Mouse (Mus musculus) c-Kit-positive CD71-negative TER-119-negative erythroid progenitor cells, embryonic 14.5 days (primary cell): Measurements from ENCODE around the gene Slc12a6.

Experiments
- DNase-seq: peaks from one replicate; pipeline ENCODE4 v3.0.0-alpha.2; 2013; ENCODE audit warnings: low read depth

Slc12a6 gene

DNA sequence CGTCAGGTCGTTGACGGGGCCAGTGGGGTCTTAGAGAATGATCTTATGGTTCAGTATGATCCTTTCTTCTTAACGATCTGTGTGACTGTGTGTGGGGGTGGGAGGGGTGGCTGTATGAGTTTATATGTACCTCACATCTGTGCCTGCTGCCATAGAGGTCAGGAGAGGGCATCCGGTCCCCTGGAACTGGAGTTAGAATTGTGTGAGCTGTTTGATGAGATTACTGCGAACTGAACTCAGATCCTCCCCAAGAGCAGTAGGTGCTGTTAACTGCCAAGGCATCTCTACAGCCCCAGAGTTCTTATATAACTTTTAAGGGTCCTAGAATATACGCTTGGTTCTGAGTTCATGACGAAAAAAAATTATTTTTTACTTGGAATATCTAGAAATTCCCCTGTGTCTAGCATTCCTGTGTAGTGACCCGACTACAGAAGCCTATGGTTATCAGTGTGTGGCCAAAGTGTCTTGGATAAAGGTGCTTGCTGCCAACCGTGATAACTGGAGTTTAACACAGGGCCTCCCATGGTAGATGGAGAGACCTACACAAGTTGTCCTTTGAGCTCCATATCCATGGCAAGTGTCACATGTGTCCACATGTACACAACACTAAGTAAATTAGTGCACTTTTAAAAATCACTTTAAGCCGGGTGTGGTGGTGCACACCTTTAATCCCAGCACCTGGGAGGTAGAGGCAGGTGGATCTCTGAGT, 62.6 kb downstream of the Slc12a6 start:
- no peak for DNase-seq

DNA sequence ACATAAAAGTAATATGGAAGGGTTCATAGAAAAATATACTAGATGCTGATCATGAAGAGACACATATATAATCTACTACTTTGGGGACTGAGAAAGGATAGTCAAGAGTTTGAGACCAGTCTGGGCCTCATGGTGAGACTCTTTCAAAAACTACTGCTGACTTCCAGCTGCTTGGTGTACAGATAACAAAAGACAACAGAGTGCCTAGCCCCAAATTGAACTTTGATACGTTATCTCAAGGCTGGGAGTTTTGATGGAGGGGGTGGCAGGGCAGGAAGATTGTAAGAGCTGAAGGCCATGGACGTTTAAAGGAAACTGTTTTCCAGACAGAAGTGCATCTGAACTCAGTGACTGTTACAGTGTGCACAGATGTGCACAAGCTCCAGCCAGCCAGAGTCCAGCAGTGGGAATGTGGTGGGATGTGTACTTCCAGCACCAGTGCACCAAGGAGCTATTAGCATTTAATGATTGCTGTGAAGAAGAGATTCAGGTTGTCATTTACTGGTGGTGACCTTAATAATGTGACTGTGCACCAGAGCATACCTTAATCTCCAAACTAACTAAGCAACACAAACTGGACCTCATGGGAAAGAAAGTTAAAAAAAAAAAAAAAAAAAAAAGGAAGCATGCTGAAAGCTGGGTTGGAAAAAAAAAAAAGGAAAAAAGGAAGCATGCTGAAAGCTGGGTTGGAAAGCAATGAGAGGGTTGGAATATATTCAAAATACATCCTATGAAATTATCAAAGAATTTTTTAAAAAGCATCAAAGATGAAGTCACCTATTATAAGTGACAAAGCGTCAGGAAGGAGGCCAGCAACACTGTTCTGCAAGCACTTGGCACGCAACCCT, 66.7 kb downstream of the Slc12a6 start:
- DNase-seq, result no peak

DNA sequence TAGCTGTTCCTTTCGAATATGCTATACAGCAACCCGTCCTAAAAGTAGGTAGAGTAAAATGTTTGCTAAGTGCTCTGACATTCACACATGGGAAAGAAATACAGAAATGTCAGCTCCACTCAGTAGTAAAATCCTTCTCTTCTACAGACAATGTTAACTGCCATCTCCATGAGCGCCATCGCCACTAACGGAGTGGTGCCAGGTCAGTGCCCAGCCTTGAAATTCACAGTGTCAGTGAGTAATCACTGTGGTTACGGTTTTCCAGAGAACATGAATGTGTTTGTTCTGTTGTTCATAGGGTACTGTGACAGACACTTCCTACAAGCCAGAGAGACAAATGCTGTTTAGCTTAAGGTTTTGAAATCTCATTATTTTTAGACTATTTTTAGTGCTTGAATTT, 71.6 kb downstream of the Slc12a6 start:
- no peak for DNase-seq

DNA sequence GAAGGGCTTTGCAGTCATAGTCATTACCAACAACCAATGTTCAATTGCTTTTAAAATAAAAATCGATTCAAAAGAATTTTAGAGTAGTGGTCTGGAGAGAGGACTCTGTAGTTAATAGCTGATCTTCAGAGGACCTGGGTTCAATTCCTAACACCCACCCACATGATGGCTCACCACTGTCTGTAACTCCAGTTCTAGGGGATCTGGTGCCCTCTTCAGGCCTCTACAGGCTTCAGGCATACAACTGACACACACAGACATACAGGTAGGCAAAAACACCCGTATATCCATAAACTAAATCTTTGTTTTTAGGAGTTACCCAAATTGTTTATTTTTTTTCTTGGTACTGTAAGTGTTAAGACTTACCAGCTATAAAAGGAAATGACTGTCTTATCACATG, 74.1 kb downstream of the Slc12a6 start:
- DNase-seq, result no peak

DNA sequence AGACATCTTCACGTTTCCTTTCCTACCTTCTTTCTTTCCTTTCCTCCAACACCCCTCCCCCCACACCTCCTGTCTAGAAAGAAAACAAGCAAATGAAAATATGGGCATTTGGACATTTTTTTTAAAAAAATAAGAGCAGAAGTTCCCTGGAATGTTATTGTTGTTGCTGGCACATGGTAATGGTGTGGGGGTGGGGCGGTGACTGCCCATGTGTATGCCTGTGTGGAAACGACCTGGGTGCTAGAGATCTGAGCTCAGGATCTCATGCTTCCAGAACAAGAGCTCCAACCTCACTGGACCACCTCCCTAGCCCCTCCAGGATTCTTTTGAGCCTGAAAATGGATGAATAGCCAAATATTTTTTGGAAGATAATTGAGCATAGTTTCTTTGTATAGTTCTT, 75.5 kb downstream of the Slc12a6 start:
- DNase-seq, result no peak

DNA sequence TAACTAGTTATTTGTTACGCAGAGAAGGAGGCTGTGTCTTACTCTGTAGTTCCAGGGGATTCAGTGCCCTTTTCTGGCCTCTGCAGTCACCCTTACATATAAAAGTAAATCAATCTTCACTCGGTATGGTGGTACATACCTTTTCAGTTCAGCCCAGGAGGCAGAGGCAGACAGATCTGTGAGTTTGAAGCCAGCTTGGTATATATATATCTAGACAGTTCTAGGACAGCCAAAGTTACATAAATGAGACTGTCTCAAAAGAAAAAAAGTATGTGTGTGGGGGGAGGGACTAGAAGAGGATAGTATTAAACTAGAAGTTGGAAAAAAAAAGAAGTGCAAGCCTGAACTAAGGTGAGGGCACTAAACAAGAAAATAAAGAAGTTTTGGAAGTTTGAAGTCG, 82.6 kb downstream of the Slc12a6 start:
- DNase-seq, result no peak

DNA sequence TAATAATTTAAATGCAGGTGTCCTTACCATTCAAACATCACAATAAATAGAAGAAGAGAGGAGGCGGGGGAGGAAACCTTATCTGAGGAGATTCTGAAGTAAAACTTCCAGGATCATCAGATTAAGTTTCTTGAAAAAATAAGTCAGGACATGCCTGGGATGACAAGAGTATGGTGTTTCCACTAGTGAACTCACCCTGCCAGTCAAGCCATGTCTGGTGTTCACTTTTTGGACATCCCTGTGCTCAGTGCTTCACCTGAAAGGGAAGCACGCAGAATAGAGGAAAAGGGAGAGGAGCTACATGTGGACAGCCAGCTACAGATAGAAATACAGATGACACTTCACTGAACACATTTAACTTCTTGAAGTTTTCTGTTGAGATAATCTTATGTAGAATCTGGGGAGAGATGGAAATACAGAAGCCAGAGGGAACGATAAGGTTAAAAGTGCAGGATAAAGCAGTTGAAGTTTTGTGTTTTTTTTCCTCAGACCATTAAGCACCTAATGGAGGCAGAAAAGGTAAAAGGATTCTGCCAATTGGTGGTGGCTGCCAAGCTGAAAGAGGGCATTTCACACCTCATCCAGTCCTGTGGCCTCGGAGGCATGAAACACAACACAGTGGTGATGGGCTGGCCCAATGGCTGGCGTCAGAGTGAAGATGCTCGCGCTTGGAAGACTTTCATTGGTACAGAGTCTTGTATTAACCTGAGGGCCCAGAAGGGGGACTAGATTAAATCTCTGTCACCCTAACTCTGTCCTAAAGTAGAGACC, 88.2 kb downstream of the Slc12a6 start:
- DNase-seq, result no peak

DNA sequence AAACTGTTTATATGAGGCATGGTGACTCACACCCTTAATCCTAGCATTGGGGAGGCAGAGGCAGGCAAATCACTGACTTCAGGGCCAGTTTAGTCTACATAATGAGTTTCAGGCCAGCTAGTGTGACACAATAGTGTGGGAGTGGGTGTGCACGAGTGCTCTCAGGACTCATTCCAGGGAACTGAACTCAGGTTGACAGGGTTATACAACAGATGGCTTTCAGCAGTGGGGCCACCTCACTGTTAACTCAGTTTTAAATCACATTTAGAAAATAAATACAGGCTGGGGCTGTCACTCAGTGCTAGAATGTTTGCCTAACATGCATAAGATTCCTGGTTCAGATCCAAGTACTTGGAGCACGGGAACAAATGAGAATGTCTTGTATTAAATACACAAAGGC, 94.0 kb downstream of the Slc12a6 start:
- no peak for DNase-seq

DNA sequence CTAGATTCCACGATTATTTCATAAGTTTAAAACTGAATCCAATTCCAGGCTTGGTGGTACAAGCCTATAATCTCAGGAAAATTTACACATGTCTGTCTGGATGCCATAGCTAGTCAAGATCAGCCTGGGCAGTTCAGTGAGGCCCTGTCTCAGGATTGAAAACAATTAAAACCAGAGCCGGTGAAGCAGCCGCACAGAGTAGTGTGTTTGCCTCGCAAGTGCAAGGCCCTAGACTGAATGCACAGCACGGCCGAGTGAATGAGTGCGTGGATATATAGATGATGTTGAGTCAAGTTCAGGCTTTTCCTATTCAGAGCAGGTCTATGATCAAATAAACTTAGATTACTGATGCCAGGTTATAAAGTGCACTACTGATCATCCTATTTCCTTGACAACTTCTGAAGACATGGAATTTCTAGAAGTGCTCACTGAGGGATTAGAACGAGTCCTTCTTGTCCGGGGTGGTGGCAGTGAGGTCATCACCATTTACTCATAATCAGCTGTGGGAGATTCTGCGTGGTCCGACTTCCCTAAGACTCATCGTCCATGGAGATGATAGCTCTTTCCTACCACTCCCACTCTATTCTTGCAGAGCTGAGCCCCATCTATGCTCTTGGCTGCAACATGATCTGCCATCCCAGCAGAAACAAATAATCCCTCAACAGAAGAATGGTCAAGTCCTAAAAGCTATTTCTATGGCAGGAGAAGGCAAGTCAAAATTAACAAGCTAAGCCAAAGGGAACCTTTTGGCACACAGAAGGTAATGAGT, 94.6 kb downstream of the Slc12a6 start:
- DNase-seq, result no peak

DNA sequence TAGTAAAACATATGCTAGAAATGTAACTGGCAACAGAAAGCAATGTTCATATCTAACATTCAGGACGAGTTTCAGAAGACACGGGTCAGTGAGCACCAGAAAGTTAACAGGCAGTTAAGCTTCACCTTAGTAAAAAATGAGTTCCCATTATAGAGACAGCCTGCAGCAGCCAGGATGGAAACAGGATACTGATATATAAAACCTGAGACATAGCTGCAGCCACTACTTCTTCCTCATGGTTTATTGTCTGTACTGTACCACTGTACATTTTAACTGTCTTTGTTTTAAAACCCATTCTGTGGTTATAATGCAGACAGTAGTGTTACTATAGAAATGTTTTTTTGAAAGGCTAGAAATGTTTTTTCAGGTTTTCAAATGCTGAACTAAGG, 95.2 kb downstream of the Slc12a6 start:
- no peak for DNase-seq

DNA sequence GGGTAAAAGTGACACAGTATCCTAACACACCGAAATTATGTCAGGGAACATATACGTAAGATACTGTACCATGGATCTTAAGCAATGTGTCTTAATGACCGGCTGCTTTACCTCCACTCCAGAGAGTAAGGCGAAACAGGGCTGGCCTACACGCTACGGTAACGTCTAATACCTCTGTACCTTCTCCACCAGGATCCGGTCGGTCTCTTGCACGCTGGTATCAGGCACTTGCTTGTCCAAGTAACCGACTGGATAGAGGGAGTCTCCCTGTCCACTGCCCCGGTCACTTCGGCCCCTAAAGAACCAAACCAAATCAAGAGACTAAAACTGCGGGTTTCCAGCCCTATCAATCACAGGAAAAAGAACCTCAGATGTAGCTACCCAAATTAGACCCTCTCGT, 101.6 kb downstream of the Slc12a6 start:
- no peak for DNase-seq

DNA sequence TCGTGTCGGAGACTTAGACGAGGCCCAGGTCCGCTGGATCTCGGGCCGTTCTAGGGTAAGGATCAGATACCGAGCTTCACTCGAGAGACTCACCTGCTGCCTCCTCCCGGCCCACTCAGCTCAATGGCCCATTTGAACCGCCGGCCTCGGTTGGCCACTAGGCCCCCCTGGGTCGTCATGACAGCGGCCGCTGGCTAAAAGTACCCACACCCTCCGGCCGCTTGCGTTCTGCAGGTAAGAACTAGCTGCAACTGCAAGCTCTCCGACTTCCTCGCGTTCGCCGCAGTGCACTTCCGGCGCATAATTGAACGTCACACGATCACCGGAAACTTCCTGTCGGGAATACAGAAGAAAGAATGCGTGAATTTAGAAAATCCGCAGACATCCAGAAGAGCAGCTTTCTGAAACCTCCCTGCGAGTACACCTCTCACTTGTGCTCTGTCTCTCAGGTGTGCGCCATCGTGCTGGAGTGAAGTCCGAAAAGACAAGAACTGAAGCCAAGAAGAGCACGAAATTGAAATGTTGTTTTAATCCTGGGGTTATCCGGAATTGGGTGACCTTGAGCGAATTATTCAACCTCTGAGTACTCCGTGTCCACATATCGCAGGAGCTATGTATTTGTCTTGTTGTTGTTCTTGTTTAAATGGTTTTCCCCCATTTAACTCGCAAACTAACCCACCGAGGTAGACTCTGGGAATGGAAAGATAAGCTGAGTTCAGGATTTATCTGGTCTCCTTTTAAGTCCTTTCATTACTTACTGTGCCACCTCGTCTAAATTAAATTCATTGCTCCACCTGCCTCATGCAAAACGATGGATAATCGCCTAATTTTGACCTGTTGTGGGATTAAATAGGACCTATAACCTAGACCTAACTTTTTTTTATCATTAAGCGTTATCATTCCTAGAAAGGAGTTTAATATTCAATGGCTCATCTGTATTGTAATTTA, 102.4 kb downstream of the Slc12a6 start, which contains the start of gene Emc4:
TSS of gene Emc4 (minus strand) at position 302 of the 948 bp plus-strand sequence.
- peak; percentile 89 for DNase-seq

DNA sequence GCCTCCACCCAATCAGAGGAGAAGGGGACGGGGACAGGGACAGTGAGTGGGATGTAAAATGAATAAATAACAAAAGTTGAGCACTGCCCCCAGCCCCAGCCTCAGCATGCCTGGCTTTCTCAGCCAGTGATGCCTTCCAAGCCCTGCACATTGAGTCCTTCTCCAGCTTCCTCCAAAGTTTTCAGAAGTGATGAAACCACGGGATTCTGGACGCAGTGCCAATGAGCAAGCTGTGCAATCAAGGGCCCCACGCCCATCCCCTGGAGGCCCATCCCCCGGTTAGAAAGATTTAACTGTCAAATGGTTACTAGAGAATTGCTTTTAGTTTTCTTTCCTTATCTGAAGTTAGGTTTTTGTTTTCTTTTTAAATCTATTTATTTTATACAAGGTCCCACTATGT, 104.3 kb downstream of the Slc12a6 start:
- DNase-seq, result no peak

DNA sequence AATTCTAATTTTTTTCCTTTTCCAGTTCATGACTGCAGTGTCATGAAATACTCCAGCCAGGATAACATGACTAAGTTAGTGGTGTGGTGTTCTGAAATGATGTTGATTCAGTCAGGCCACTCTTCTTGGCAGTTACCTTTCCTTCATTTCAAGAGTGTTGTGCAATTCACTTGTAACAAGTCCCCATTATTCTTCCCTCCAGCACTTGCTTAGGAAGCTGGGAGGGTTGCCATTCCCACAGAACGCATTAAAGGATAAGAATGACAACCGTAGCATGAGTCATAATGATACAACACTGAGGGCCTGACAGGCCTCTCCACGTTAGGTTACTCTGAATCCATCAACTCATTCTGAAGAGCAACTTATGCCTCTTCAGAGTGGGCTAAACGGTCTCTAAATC, 107.5 kb downstream of the Slc12a6 start:
- DNase-seq, result no peak

DNA sequence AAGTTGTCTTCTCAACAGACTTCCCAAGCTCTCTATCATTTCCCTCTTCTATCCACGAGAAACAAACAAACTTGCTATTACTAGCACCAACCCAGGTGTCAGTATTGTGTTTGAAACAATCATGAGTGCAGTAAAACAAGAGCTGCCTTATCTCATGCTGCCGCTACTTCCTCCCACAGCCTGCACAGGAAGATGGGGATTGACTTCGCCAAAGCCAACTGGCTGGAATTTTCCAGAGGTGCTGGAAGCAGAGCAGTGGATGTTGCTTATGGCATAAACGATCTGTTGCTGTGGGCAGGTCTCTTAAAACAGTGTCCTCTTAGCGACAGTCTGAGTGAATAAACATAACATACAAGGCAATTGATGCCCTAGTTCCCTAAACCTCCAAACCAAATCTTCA, 109.0 kb downstream of the Slc12a6 start:
- DNase-seq, result no peak

DNA sequence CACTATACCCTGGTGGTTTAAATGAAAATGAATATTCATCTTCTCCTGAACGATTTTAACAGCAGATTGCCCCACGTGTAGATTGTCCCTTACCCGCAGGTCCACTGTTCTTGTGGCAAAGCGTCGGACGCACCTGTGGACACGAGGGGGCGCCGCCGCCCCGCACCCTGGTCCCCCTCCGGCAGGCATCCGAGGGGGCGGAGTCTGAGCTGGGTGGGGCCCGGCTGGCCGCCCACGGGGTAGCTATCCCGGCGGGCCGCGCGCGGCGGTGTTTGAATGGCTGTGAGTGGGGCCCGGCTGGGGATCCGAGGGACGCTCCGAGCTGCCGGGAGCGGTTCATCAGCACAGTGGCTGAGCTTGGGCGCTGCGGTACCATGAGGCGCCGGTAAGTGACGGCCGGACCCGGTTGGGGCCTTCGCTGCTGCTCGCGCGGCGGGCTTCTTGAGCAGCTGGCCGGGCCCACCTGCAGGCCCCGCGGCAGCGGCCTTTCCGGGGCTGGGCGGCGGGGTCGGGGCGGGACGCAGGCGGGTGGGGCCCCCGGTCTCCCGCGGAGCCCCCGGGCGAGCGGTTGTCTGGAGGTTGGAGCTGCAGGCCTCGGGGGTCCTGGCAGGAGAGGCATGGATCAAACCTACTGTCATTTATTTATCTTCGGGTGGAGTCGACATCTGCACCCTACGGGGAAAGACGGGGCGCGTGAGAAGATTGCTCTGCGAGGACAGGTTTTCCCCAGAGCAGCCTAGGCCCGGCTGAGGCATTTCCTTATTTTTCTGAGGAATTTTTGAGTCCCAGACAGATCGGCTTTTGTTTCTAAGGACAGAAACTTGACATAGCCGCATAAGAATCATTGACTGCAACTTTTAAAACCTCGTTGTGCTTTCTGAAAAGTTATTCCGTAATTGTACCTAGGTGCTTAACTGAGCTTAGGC, 113.6 kb downstream of the Slc12a6 start, which contains the start of gene Katnbl1:
TSS of gene Katnbl1 (plus strand) at position 239 of the 926 bp plus-strand sequence.
- peak; percentile 90 for DNase-seq

DNA sequence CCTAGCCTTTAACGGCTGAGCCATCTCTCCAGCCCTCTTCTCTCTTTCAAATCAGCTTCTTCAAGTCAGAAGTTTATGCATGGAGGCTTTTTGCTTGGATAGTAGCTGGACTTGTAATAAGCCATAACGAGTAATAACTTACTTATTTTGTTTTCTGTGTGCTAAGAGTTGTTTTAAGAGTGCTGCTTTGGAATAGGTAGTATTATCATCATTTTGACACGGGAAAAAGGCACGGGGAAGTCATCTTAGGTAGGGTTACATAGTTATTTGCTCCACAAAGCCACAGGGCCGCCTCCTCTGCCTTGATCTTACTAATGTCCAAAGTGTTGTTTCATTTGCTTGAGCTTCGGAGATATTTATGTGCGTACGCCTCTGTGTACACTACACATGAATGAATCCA, 114.5 kb downstream of the Slc12a6 start:
- no peak for DNase-seq

DNA sequence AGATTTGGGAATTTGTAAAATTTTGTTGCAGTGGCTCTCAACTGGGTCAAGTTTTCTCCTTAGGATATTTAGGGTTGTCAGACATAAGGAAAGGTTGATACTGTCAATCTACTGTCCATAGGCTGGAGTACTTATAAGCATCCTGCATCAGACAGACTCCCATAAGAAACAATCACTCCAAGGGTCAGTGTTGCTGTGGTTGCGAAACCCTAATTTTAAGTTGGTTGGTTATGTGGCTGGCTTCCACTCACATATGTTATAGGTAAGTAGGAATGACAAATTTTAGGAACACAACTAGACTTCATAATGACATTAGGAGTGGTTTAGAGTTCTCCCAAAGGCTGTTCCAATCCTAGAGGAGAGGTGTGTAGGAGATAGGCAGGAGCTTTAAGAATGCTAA, 115.6 kb downstream of the Slc12a6 start:
- DNase-seq, result no peak

DNA sequence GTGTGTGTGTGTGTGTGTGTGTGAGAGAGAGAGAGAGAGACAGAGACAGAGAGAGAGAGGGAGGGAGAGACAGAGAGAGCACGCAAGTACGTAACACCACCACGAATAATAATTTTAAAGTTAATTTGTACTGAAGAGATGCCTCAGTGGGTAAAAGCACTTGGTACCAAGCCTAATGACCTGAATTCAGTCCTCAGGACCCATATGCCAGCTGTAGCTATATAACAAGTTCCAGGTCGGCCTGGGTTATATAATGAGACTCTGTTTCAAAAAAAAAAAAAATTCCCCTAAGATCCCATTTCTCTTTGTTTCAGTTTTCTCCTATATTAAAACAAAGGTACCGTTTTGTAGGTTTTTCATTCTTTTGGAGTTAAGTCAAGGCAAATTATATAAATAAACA, 125.2 kb downstream of the Slc12a6 start:
- no peak for DNase-seq
